Mouse (Mus musculus) MEL (cell line): Measurements from ENCODE around the gene Pde7b. TPM values are rescaled to one million over a fixed set of nuclear protein-coding genes. Genes with fewer than 3 reads are reported as not detected.

Experiments used
- DNase-seq: peaks from one replicate; pipeline ENCODE4 v3.0.0; 2011; ENCODE audit warnings: low read depth, low spot score
- H3K27ac ChIP-seq: 2 replicates; pipeline ENCODE4 v1.5.1; 2012; ENCODE audit warnings: low read depth, mild to moderate bottlenecking, control low read depth, low read length, moderate library complexity; ENCODE audit not compliant: control insufficient read depth
- H3K27me3 ChIP-seq, 2 experiments: fragments of 150-350 bp in 1 of 2; sonication (generic) in 1 of 2; 2 replicates each; pipeline ENCODE4 v1.6.1; 2012; ENCODE audit warnings: low read length in 2 of 2, mild to moderate bottlenecking in 2 of 2, improper control_type of control experiment in 1 of 2, moderate library complexity in 1 of 2; ENCODE audit not compliant: insufficient read depth in 2 of 2, control insufficient read depth in 1 of 2
- H3K36me3 ChIP-seq, 2 experiments: 2 replicates each; pipeline ENCODE4 v1.6.1; 2012 to 2014; ENCODE audit warnings: low read length in 2 of 2, improper control_type of control experiment in 1 of 2, inconsistent platforms in 1 of 2, mild to moderate bottlenecking in 1 of 2; ENCODE audit not compliant: insufficient read depth in 2 of 2, control insufficient read depth in 1 of 2
- H3K4me1 ChIP-seq, 2 experiments: fragments of 150-350 bp in 1 of 2; sonication (generic) in 1 of 2; 2 replicates each; pipeline ENCODE4 v1.6.1; 2012; ENCODE audit warnings: low read length in 2 of 2, improper control_type of control experiment in 1 of 2, mild to moderate bottlenecking in 1 of 2; ENCODE audit not compliant: insufficient read depth in 2 of 2, control insufficient read depth in 1 of 2
- H3K4me3 ChIP-seq, 2 experiments: fragments of 150-350 bp in 1 of 2; sonication (generic) in 1 of 2; 2 replicates each; pipeline ENCODE4 v1.5.1; 2012; ENCODE audit warnings: low read depth in 2 of 2, low read length in 2 of 2, mild to moderate bottlenecking in 2 of 2, moderate library complexity in 2 of 2, control low read depth in 1 of 2, improper control_type of control experiment in 1 of 2; ENCODE audit not compliant: control insufficient read depth in 1 of 2, insufficient read depth in 1 of 2
- H3K79me2 ChIP-seq: 2 replicates; pipeline ENCODE4 v1.6.1; 2012; ENCODE audit warnings: mild to moderate bottlenecking, low read length, moderate library complexity; ENCODE audit not compliant: control insufficient read depth, poor library complexity, insufficient read depth
- H3K9ac ChIP-seq: 2 replicates; pipeline ENCODE4 v1.6.1; 2012; ENCODE audit warnings: low read depth, mild to moderate bottlenecking, control low read depth, low read length, moderate library complexity; ENCODE audit not compliant: control insufficient read depth, poor library complexity, severe bottlenecking
- H3K9me3 ChIP-seq: fragments of 150-350 bp; sonication (generic); replicated peaks from 2 replicates; pipeline ENCODE4 v1.6.1; 2012; ENCODE audit warnings: mild to moderate bottlenecking, low read length, improper control_type of control experiment, moderate library complexity; ENCODE audit not compliant: insufficient read depth
- E2F4 ChIP-seq: IDR thresholded peaks from 2 replicates; pipeline ENCODE4 v1.6.1; 2011; ENCODE audit warnings: low read depth, low read length, improper control_type of control experiment, borderline replicate concordance
- ELF1 ChIP-seq: IDR thresholded peaks from 2 replicates; pipeline ENCODE4 v1.6.1; 2014; ENCODE audit warnings: low read depth, mild to moderate bottlenecking, inconsistent platforms, low read length, improper control_type of control experiment, moderate library complexity
- EP300 ChIP-seq, 2 experiments: IDR thresholded peaks; 2 replicates each; pipeline ENCODE4 v1.6.1; 2011; ENCODE audit warnings: improper control_type of control experiment in 2 of 2, low read length in 2 of 2, low read depth in 1 of 2, mild to moderate bottlenecking in 1 of 2
- ETS1 ChIP-seq: IDR thresholded peaks from 2 replicates; pipeline ENCODE4 v1.6.1; 2012; ENCODE audit warnings: low read depth, mild to moderate bottlenecking, inconsistent platforms, low read length, improper control_type of control experiment, moderate library complexity
- KAT2A ChIP-seq: conservative IDR thresholded peaks from 2 replicates; pipeline ENCODE4 v1.6.1; 2012; ENCODE audit warnings: low read depth, low read length, improper control_type of control experiment, inconsistent platforms
- MAFK ChIP-seq: IDR thresholded peaks from 2 replicates; pipeline ENCODE4 v1.6.1; 2011; ENCODE audit warnings: low read depth, mild to moderate bottlenecking, low read length, improper control_type of control experiment, borderline replicate concordance
- MAZ ChIP-seq: IDR thresholded peaks from 2 replicates; pipeline ENCODE4 v1.6.1; 2012; ENCODE audit warnings: low read depth, mild to moderate bottlenecking, inconsistent platforms, low read length, improper control_type of control experiment
- MXI1 ChIP-seq: IDR thresholded peaks from 2 replicates; pipeline ENCODE4 v1.6.1; 2011; ENCODE audit warnings: mild to moderate bottlenecking, low read depth, low read length, improper control_type of control experiment
- MYC ChIP-seq: IDR thresholded peaks from 2 replicates; pipeline ENCODE4 v1.6.1; 2011; ENCODE audit warnings: low read depth, mild to moderate bottlenecking, low read length, improper control_type of control experiment, moderate library complexity
- NELFE ChIP-seq: IDR thresholded peaks from 2 replicates; pipeline ENCODE4 v1.6.1; 2011; ENCODE audit warnings: low read depth, low read length, improper control_type of control experiment
- NRF1 ChIP-seq: IDR thresholded peaks from 2 replicates; pipeline ENCODE4 v1.6.1; 2014; ENCODE audit warnings: low read depth, mild to moderate bottlenecking, inconsistent platforms, low read length, improper control_type of control experiment, moderate library complexity; ENCODE audit not compliant: poor library complexity, insufficient read depth, severe bottlenecking
- POLR2AphosphoS2 ChIP-seq: IDR thresholded peaks from 2 replicates; pipeline ENCODE4 v1.6.1; 2011; ENCODE audit warnings: low read length, improper control_type of control experiment
- SIN3A ChIP-seq: IDR thresholded peaks from 2 replicates; pipeline ENCODE4 v1.6.1; 2012; ENCODE audit warnings: low read length, improper control_type of control experiment, inconsistent platforms
- SMC3 ChIP-seq: IDR thresholded peaks from 2 replicates; pipeline ENCODE4 v1.6.1; 2011; ENCODE audit warnings: low read depth, low read length, improper control_type of control experiment
- TBP ChIP-seq: IDR thresholded peaks from 2 replicates; pipeline ENCODE4 v1.8.0; 2011; ENCODE audit warnings: low read depth, low read length, improper control_type of control experiment
- USF1 ChIP-seq: IDR thresholded peaks from 2 replicates; pipeline ENCODE4 v1.6.1; 2014; ENCODE audit warnings: low read depth, mild to moderate bottlenecking, inconsistent platforms, low read length, improper control_type of control experiment, moderate library complexity
- ZC3H11A ChIP-seq: IDR thresholded peaks from 2 replicates; pipeline ENCODE4 v1.6.1; 2012; ENCODE audit warnings: low read depth, mild to moderate bottlenecking, inconsistent platforms, low read length, improper control_type of control experiment
- ZKSCAN1 ChIP-seq: IDR thresholded peaks from 2 replicates; pipeline ENCODE4 v1.6.1; 2012; ENCODE audit warnings: low read depth, mild to moderate bottlenecking, inconsistent platforms, low read length, improper control_type of control experiment, moderate library complexity
- ZNF384 ChIP-seq: IDR thresholded peaks from 2 replicates; pipeline ENCODE4 v1.6.1; 2012; ENCODE audit warnings: low read depth, mild to moderate bottlenecking, inconsistent platforms, low read length, improper control_type of control experiment
- polyA plus RNA-seq, 2 experiments: library from polyadenylated mRNA; stranded (reverse) in 1 of 2; unstranded in 1 of 2; fragments of >175 nt in 1 of 2; fragments of >200 nt in 1 of 2; gene quantifications; 2 replicates each; pipeline versions ENCODE4 v1.2.1 to v1.2.4; 2012; ENCODE audit warnings: low replicate concordance in 2 of 2, low read depth in 1 of 2; ENCODE audit not compliant: insufficient read length in 2 of 2, insufficient read depth in 1 of 2, missing spikeins in 1 of 2
- total RNA-seq: library from RNA; depleted of rRNA; stranded (reverse); fragments of 300-350 nt; gene quantifications from 2 replicates; pipeline ENCODE4 v1.2.3, GENCODE M21; 2012

The Pde7b gene
- total and polyA plus RNA-seq, 3 experiments = 0.04 TPM; not detected in 2

DNA sequence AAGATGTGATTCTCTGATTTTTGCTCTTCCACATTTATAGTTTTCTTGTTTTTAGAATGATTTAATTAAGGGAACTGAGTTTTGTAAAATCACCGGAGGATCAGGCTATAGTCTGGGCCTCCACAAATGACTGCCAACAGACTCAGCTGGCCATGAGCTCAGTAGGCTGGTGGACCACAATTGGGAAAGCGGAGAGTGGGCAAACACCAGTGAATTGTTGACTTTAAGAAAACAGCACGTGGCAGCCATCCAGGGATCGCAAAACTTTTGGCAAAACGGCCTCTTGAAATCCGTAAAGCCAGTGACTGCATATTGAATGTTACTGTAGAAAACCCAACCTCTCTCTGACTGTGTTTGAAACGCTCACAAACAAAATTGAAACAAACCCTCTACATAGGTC lies 94.8 kb downstream of the Pde7b start:
- no peaks in the 10 kb centered on the region for H3K79me2 ChIP-seq
- H3K27ac ChIP-seq = no peak overlapping the region
- TF ChIP-seq POLR2AphosphoS2 (no peak), ZC3H11A (no peak), NRF1 (no peak), TBP (no peak), ZKSCAN1 (no peak), NELFE (no peak), MYC (no peak), E2F4 (no peak), SIN3A (no peak), EP300 (IDR thresholded peaks at IDR 0.05; ENCODE audit: low read depth in 1 of 2, low read length in 2 of 2) (no peak), ELF1 (no peak), MAFK (no peak)
- no peak for DNase-seq
- H3K36me3 ChIP-seq = no peaks in the 10 kb centered on the region
- H3K4me1 ChIP-seq = no peaks in the 10 kb centered on the region
- no peaks in the 10 kb centered on the region for H3K9me3 ChIP-seq
- no peak overlapping the region for H3K4me3 ChIP-seq
- H3K27me3 ChIP-seq = peaks cover 0 to 4% of the 10 kb centered on the region in 2 experiments; a peak in 3 of 4 replicates
- H3K9ac ChIP-seq = no peak overlapping the region

DNA sequence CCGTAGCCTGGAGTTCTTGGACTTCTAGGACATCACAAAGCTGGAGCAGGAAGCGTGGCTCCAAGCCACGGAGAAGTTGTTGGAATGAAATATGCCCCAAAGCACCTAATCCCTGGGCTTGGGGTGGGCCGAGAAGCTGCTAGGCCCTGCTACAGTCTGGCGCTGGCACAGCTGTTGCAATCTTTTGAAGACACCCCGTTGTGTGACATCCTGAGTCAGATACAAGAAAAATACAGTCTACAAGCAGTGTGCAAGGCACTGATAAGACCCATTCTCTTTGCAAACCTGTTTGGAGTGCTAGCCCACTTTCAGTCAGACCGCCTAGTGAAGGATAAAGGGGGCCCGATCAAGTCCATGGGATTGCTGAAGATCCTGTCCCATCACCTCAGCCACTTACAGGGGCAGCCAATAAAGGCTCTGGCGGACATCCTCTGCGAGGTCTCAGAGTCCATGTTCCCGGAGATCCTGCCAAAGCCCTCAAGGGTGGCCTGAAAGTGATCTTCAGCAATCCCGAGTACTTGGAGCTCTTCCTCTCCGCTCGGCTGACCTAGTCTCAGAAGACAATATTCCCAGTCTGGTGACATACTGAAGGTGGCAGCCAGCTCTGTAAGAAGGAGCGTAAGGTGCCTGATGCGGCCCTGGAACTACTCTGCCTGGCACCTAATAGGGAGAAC lies 99.0 kb downstream of the Pde7b start:
- H3K9ac ChIP-seq = no peak overlapping the region
- no peaks in the 10 kb centered on the region for H3K4me1 ChIP-seq
- no peaks in the 10 kb centered on the region for H3K9me3 ChIP-seq
- no peak overlapping the region for H3K4me3 ChIP-seq
- no peak for TF ChIP-seq KAT2A
- no peak for TF ChIP-seq USF1
- no peak for TF ChIP-seq ZC3H11A
- TF ChIP-seq ZNF384 = no peak
- no peak for TF ChIP-seq ETS1
- TF ChIP-seq POLR2AphosphoS2 = no peak
- no peak for TF ChIP-seq MAFK
- TF ChIP-seq TBP = no peak
- TF ChIP-seq SMC3 = no peak
- TF ChIP-seq ZKSCAN1 = no peak
- no peak for TF ChIP-seq NRF1
- TF ChIP-seq MAZ = no peak
- no peak for TF ChIP-seq MXI1
- H3K36me3 ChIP-seq = no peaks in the 10 kb centered on the region
- DNase-seq = no peak
- no peaks in the 10 kb centered on the region for H3K79me2 ChIP-seq
- H3K27ac ChIP-seq = no peak overlapping the region
- H3K27me3 ChIP-seq = peaks cover 0 to 7% of the 10 kb centered on the region in 2 experiments; a peak in 3 of 4 replicates
